Mouse (Mus musculus): Measurements from ENCODE around the gene Vps8.

Gene Vps8

GRCm38 (mm10) chr16:21404631-21405030 lies 18.3 kb upstream of the Vps8 start:
- DNase-seq (ENCODE audit: low read depth, low spot score) = no peak

- no peak for DNase-seq (ENCODE audit: low read depth, low spot score)
These were observed 17.5 kb upstream of the Vps8 start for GRCm38 (mm10) chr16:21405224-21405969.

- no peak for DNase-seq (ENCODE audit: low read depth, low spot score)
These were observed 16.8 kb upstream of the Vps8 start for GRCm38 (mm10) chr16:21406136-21406535.

GRCm38 (mm10) chr16:21411779-21412178 lies 11.1 kb upstream of the Vps8 start:
- DNase-seq (ENCODE audit: low read depth, low spot score) = no peak

GRCm38 (mm10) chr16:21412593-21413047 lies 10.3 kb upstream of the Vps8 start:
- DNase-seq (ENCODE audit: low read depth, low spot score) = peak; percentile 59

- no peak for DNase-seq (ENCODE audit: low read depth, low spot score)
These were observed 9.1 kb upstream of the Vps8 start for GRCm38 (mm10) chr16:21413819-21414218.

- no peak for DNase-seq (ENCODE audit: low read depth, low spot score)
These were observed 7.8 kb upstream of the Vps8 start for GRCm38 (mm10) chr16:21415128-21415527.

- no peak for DNase-seq (ENCODE audit: low read depth, low spot score)
These were observed 4.9 kb upstream of the Vps8 start for GRCm38 (mm10) chr16:21418012-21418411.

- DNase-seq (ENCODE audit: low read depth, low spot score) = no peak
These were observed 610 bp downstream of the Vps8 start for GRCm38 (mm10) chr16:21423546-21423910.

GRCm38 (mm10) chr16:21428131-21428530 lies 5.2 kb downstream of the Vps8 start:
- DNase-seq (ENCODE audit: low read depth, low spot score) = no peak

GRCm38 (mm10) chr16:21430377-21431060 lies 7.6 kb downstream of the Vps8 start:
- no peak for DNase-seq (ENCODE audit: low read depth, low spot score)

GRCm38 (mm10) chr16:21431614-21432013 lies 8.7 kb downstream of the Vps8 start:
- DNase-seq (ENCODE audit: low read depth, low spot score) = peak; percentile 31

GRCm38 (mm10) chr16:21433543-21433942 lies 10.6 kb downstream of the Vps8 start:
- no peak for DNase-seq (ENCODE audit: low read depth, low spot score)

GRCm38 (mm10) chr16:21441012-21441411 lies 18.1 kb downstream of the Vps8 start:
- DNase-seq (ENCODE audit: low read depth, low spot score) = no peak

- DNase-seq (ENCODE audit: low read depth, low spot score) = no peak
These were observed 22.2 kb downstream of the Vps8 start for GRCm38 (mm10) chr16:21445026-21445625.

- DNase-seq (ENCODE audit: low read depth, low spot score) = no peak
These were observed 24.5 kb downstream of the Vps8 start for GRCm38 (mm10) chr16:21447447-21447846.

- DNase-seq (ENCODE audit: low read depth, low spot score) = no peak
These were observed 25.5 kb downstream of the Vps8 start for GRCm38 (mm10) chr16:21448464-21448863.

GRCm38 (mm10) chr16:21449890-21450289 lies 27.0 kb downstream of the Vps8 start:
- no peak for DNase-seq (ENCODE audit: low read depth, low spot score)

- no peak for DNase-seq (ENCODE audit: low read depth, low spot score)
These were observed 29.7 kb downstream of the Vps8 start for GRCm38 (mm10) chr16:21452569-21452968.

GRCm38 (mm10) chr16:21457639-21458369 lies 34.9 kb downstream of the Vps8 start:
- DNase-seq (ENCODE audit: low read depth, low spot score) = no peak

GRCm38 (mm10) chr16:21465868-21466267 lies 43.0 kb downstream of the Vps8 start:
- no peak for DNase-seq (ENCODE audit: low read depth, low spot score)

- DNase-seq (ENCODE audit: low read depth, low spot score) = no peak
These were observed 47.5 kb downstream of the Vps8 start for GRCm38 (mm10) chr16:21470416-21470815.

Measured in WW6 (cell line).